Mouse (Mus musculus): Measurements from ENCODE around the gene Ntmt1. TPM values are rescaled to one million over a fixed set of nuclear protein-coding genes. Genes with fewer than 3 reads are reported as not detected.

The Ntmt1 gene
- polyA plus RNA-seq, 1 experiment from 2014 or later: 107 TPM

DNA sequence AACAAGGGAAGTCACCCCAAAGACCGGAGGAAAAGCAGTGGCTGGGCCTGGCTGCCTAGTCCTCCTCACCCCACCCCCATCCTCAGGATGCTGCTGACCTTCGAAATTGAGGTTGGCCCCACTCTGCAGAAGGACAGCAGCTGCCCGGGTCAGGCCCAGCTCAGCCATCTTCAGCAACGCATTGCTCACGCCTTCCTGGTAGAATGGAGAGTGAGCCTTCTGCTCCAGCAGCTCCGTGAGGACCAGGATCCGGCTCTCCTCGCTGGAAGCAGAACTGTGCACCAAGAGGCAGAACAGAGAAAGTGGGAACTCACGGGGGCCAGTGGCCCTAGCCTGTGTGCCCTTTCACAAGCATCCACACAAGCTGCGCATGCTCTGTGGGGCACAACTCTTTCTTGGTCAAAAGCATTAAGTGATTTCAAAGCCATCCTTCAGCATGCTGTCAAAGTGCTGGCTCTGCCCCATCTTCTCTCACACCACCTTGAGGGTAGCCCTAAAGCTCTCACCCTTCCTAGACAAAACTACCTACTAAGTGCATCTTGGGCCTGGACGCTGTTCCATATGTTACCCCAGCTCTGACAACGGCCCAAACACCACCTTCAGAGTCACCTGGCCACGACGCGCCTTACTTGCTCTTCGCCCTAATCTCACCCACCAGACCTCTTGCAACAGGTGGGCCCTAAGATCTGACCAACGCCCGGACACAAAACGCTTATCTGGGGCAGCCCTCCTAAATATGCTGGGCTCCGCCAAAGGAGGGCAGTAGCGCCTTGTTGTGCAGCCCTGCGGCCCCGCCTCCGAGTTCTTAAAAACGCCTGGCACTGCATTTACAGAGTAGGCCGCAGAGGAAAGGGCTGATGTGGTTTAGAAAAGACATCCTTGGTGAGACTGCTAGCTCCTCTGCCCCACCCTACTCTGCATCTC is 19.5 kb downstream of the Ntmt1 start:
- no peaks in the 10 kb centered on the region for H3K27me3 ChIP-seq (ENCODE audit: control insufficient read depth, insufficient read depth, low read length)

DNA sequence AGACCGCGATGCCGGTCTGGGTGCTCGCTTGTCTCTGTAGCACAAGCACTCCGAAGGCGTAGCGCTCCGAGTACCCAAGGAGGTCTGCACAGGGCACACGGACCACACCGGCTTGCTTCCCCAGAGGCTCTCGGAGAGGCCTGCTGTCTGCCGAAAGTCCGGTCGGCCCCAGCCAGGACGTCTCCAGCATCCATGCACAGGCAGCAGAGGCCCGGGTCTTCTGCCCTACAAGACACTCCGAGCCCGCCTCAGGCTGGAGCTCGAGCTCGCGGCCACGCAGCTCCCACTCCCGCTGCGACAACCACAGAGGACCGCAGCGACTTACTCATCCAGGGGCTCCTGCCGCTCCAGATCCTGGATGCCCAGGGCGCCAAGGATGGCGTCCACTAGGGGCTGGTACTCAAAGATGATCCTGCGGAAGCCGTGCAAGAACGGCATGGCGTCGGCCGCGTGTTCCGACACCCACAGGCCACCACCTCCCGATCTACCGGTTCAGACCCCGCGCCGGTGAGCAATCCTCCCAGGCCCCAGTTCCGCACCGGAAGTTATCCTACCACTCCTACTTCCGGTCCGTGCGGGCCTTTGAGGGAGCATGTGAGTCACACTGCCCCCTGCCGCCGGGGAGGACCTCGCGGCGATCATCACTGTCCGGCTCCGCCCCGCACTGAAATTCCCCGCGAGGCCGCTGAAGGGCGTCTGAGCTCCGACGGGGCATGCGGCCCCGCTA is 20.3 kb downstream of the Ntmt1 start:
- Histone ChIP-seq H3K4me2 (peak overlapping the region; percentile 97), H3K27ac (ENCODE audit: low read depth, low read length) (peak overlapping the region; percentile 27), H3K9ac (ENCODE audit: low read length) (peak overlapping the region; percentile 91), H3K4me3 (ENCODE audit: low read depth, low read length) (peak overlapping the region; percentile 98), H3K9me3 (ENCODE audit: control insufficient read depth, low read length) (no peaks in the 10 kb centered on the region), H3K27me3 (ENCODE audit: control insufficient read depth, insufficient read depth, low read length) (no peaks in the 10 kb centered on the region), H3K36me3 (ENCODE audit: control insufficient read depth, insufficient read depth, low read length) (peaks cover 20% of the 10 kb centered on the region), H3K4me1 (ENCODE audit: control insufficient read depth, insufficient read depth, low read length) (peaks cover 9% of the 10 kb centered on the region)
- ATAC-seq (ENCODE audit: low FRiP score) (peak; percentile 90), DNase-seq (ENCODE audit: low spot score, missing footprints) (peak; percentile 100)
- under 1% methylated on average over 63 of the region's 63 CpGs for WGBS

More for the DNA sequence above, 19.5 kb downstream of the Ntmt1 start:
- H3K4me1 ChIP-seq (ENCODE audit: control insufficient read depth, insufficient read depth, low read length): peaks cover 9% of the 10 kb centered on the region
- peak overlapping the region; percentile 27 for H3K27ac ChIP-seq (ENCODE audit: low read depth, low read length)
- H3K9ac ChIP-seq (ENCODE audit: low read length): peak overlapping the region; percentile 91
- peak overlapping the region; percentile 98 for H3K4me3 ChIP-seq (ENCODE audit: low read depth, low read length)
- H3K36me3 ChIP-seq (ENCODE audit: control insufficient read depth, insufficient read depth, low read length): peaks cover 26% of the 10 kb centered on the region
- 36% methylated on average over 26 of the region's 26 CpGs for WGBS
- DNase-seq (ENCODE audit: low spot score, missing footprints) (no peak), ATAC-seq (ENCODE audit: low FRiP score) (no peak)
- H3K9me3 ChIP-seq (ENCODE audit: control insufficient read depth, low read length): no peaks in the 10 kb centered on the region
- peak overlapping the region; percentile 97 for H3K4me2 ChIP-seq

DNA sequence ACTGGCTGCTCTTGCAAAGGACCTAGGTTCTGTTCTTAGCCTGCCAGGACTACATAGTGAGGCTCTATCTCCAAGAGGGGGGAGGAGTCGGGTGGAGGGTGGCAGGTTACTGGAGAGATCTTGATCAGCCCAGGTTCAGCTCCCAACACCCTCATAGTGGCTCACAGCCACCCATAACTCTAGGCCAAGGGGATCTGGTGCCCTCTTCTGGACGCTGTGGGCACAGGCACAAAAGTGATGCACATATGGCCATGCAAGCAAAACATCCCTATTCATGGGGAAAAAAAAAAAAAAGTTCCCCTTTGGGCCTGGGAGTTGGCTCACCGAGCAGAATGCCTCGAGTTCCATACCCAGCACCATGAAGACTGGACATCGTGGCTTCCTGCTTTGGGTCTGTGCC is 21.7 kb downstream of the Ntmt1 start:
- Histone ChIP-seq H3K4me3 (ENCODE audit: low read depth, low read length) (no peak overlapping the region), H3K4me2 (no peak overlapping the region), H3K36me3 (ENCODE audit: control insufficient read depth, insufficient read depth, low read length) (peaks cover 8% of the 10 kb centered on the region), H3K4me1 (ENCODE audit: control insufficient read depth, insufficient read depth, low read length) (peaks cover 9% of the 10 kb centered on the region), H3K27me3 (ENCODE audit: control insufficient read depth, insufficient read depth, low read length) (no peaks in the 10 kb centered on the region), H3K9me3 (ENCODE audit: control insufficient read depth, low read length) (no peaks in the 10 kb centered on the region), H3K27ac (ENCODE audit: low read depth, low read length) (no peak overlapping the region), H3K9ac (ENCODE audit: low read length) (no peak overlapping the region)
- 36% methylated on average over 5 of the region's 5 CpGs for WGBS
- ATAC-seq (ENCODE audit: low FRiP score) (no peak), DNase-seq (ENCODE audit: low spot score, missing footprints) (peak; percentile 90)

DNA sequence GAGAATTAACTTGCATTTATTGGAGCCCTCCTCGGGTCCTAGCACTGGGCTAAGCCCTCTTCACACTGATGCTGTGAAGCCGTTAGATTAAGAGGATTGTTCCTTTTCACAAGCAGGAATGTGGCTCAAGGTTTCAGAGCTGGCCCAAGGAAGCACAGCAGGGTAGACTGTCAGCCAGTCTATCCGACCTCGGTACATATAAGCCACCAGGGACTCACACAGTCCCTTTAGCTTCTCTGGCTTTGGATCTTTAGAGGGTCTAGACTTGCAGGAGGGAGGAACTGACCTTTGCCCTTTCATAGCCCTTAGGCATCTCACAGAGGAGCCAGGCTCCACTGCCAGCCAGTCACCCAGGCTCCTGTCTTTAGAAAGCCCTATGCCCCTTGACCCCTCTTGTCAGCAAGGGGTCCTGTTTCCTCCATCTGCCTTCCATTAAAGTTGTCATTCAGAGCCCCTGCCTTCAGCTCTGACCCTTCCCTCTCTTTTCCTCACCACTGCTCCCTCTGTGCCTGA is 22.7 kb downstream of the Ntmt1 start, which contains the start of gene Asb6:
Gene Asb6 (minus strand): TSS at position 51 of the 513 bp plus-strand sequence.
- ATAC-seq (ENCODE audit: low FRiP score): no peak
- WGBS: 5% methylated on average over 4 of the region's 4 CpGs
- H3K27ac ChIP-seq (ENCODE audit: low read depth, low read length): no peak within 1 kb of the TSS

DNA sequence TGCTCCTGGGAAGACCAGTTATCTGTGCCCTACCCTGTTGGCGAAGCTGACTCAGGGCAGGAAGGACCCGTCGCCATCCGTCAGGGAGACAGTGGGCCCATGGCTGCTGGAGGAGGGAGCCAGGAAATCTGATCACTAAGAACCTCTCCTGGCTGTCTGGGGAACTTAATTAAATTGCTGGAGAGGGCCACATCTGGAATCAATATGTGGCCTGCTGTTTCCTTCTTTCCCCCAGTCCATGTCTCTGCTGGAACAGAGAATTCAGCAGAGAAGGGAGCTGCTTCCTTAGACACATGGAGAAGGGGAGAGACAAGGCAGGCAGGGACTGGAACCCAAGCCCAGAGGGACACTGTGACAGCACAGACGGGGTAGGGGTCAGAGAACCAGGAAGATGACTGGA is 26.0 kb downstream of the Ntmt1 start:
- Histone ChIP-seq H3K4me2 (no peak overlapping the region), H3K36me3 (ENCODE audit: control insufficient read depth, insufficient read depth, low read length) (no peaks in the 10 kb centered on the region), H3K9me3 (ENCODE audit: control insufficient read depth, low read length) (no peaks in the 10 kb centered on the region), H3K27me3 (ENCODE audit: control insufficient read depth, insufficient read depth, low read length) (no peaks in the 10 kb centered on the region), H3K4me3 (ENCODE audit: low read depth, low read length) (no peak overlapping the region), H3K27ac (ENCODE audit: low read depth, low read length) (no peak overlapping the region), H3K9ac (ENCODE audit: low read length) (no peak overlapping the region), H3K4me1 (ENCODE audit: control insufficient read depth, insufficient read depth, low read length) (no peaks in the 10 kb centered on the region)
- WGBS: 73% methylated on average over 5 of the region's 5 CpGs
- no peak for ATAC-seq (ENCODE audit: low FRiP score)
- no peak for DNase-seq (ENCODE audit: low spot score, missing footprints)

More for the DNA sequence above, 22.7 kb downstream of the Ntmt1 start, which contains the start of gene Asb6:
- Histone ChIP-seq H3K4me2 (no peak within 1 kb of the TSS), H3K4me3 (ENCODE audit: low read depth, low read length) (no peak within 1 kb of the TSS), H3K9me3 (ENCODE audit: control insufficient read depth, low read length) (no peaks in the 10 kb centered on the region), H3K9ac (ENCODE audit: low read length) (no peak within 1 kb of the TSS), H3K36me3 (ENCODE audit: control insufficient read depth, insufficient read depth, low read length) (peaks cover 2% of the 10 kb centered on the region; the same call in 1 of the 2 replicates), H3K4me1 (ENCODE audit: control insufficient read depth, insufficient read depth, low read length) (peaks cover 9% of the 10 kb centered on the region), H3K27me3 (ENCODE audit: control insufficient read depth, insufficient read depth, low read length) (no peaks in the 10 kb centered on the region)
- no peak for DNase-seq (ENCODE audit: low spot score, missing footprints)

DNA sequence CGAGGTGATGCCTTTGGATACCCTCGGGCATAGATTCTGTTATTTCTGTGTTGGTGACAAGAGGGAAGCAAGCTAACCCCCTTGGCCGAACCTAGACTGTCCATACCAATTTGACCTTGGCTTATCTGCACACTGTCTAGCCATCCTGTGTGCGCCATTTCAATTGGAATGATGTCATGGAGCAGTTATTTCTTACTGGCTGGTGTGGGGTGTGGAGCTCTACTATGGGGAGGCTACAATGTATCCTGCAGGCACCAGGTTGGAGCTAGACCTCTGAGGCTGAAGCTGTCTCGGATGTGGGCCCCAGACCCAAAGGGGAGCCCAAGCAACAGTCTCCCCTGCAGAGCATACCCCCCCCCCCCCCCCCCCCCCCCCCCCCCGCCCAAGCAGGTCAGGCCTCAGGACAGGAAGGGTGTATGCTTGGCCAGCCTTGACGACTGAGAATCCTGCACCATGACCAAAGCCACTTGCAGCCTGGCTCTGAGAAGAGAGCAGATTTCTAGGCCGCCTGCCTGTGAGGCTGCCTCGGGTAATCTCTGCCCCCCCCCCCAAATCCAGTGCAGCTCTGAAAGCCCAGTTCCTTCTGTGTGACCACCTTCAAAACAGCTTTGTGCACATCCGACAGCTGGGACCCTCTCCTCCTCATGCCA is 26.9 kb downstream of the Ntmt1 start, which contains the start of gene Prrx2:
Gene Prrx2 (plus strand): TSS at position 600 of the 650 bp plus-strand sequence.
- no peak within 1 kb of the TSS for H3K4me3 ChIP-seq (ENCODE audit: low read depth, low read length)
- no peak within 1 kb of the TSS for H3K9ac ChIP-seq (ENCODE audit: low read length)
- DNase-seq (ENCODE audit: low spot score, missing footprints) (no peak), ATAC-seq (ENCODE audit: low FRiP score) (no peak)
- H3K36me3 ChIP-seq (ENCODE audit: control insufficient read depth, insufficient read depth, low read length): no peaks in the 10 kb centered on the region
- H3K27me3 ChIP-seq (ENCODE audit: control insufficient read depth, insufficient read depth, low read length): no peaks in the 10 kb centered on the region
- no peak within 1 kb of the TSS for H3K4me2 ChIP-seq
- H3K9me3 ChIP-seq (ENCODE audit: control insufficient read depth, low read length): no peaks in the 10 kb centered on the region
- H3K4me1 ChIP-seq (ENCODE audit: control insufficient read depth, insufficient read depth, low read length): no peaks in the 10 kb centered on the region
- WGBS: 75% methylated on average over 8 of the region's 10 CpGs
- H3K27ac ChIP-seq (ENCODE audit: low read depth, low read length): no peak within 1 kb of the TSS

DNA sequence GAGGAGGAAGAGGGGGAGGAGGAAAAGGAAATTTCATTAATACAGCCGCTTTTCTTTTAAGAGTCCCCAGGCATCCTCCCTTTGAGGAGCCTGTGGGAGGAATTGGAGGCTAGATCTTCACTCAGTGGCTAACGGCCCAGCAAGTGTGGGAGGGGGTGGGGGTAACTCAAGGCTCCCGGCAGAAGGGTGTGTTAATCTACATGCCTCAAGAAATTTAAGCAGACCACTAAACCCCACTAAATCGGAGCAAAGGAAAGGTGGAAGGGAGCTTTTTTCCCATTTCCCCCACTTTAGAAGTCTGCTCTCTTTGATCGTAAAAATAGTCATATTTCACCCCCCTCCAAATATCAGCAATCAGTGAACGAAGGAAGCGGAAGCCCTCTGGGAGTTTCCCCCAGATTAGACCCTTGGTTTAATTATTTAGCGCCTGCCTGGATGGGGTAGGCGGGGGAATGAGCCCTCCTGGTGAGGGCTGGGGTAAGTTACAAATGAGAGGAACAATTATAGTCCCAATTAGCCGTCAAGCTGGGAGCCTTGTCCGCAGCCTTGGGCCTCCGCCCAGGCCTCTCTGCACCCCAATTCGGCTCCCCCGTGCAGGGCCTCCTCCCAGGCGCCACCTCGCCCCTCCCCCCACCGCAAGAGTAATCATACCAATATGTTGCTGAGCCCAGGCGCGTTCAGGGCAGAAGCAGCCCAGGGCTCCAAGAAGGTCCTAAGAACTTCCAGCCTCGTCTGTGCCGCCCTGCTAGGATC is 28.8 kb downstream of the Ntmt1 start:
- ATAC-seq (ENCODE audit: low FRiP score) (no peak), DNase-seq (ENCODE audit: low spot score, missing footprints) (no peak)
- WGBS: 16% methylated on average over 21 of the region's 21 CpGs
- Histone ChIP-seq H3K4me1 (ENCODE audit: control insufficient read depth, insufficient read depth, low read length) (no peaks in the 10 kb centered on the region), H3K9ac (ENCODE audit: low read length) (no peak overlapping the region), H3K27ac (ENCODE audit: low read depth, low read length) (no peak overlapping the region), H3K4me3 (ENCODE audit: low read depth, low read length) (no peak overlapping the region), H3K9me3 (ENCODE audit: control insufficient read depth, low read length) (no peaks in the 10 kb centered on the region), H3K36me3 (ENCODE audit: control insufficient read depth, insufficient read depth, low read length) (no peaks in the 10 kb centered on the region), H3K4me2 (no peak overlapping the region), H3K27me3 (ENCODE audit: control insufficient read depth, insufficient read depth, low read length) (no peaks in the 10 kb centered on the region)

DNA sequence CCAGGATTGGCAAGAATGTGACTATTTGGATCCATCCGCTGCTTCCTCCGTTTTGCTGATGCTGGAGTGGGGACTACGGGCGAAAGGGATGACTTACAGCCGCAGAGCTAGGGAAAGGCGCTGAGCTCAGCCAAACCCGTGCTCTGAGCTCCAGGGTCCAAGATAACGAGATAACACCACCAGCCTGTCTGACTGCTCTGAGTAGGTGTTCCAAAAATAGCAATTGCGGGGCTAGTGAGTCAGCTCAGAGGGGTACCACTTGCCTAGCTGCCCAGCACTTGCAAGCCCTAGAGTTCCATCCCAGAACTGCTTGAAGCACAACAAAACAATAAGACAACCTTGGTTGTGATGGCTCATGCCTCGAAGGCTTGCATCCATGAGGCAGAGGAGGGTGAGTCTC is 35.0 kb downstream of the Ntmt1 start:
- Histone ChIP-seq H3K27me3 (ENCODE audit: control insufficient read depth, insufficient read depth, low read length) (peaks cover 16% of the 10 kb centered on the region), H3K36me3 (ENCODE audit: control insufficient read depth, insufficient read depth, low read length) (no peaks in the 10 kb centered on the region), H3K4me3 (ENCODE audit: low read depth, low read length) (no peak overlapping the region), H3K4me1 (ENCODE audit: control insufficient read depth, insufficient read depth, low read length) (0 out of 2 replicates have a peak, but pooled peaks cover 2% of the 10 kb centered on the region), H3K27ac (ENCODE audit: low read depth, low read length) (no peak overlapping the region), H3K9me3 (ENCODE audit: control insufficient read depth, low read length) (no peaks in the 10 kb centered on the region), H3K4me2 (no peak overlapping the region), H3K9ac (ENCODE audit: low read length) (no peak overlapping the region)
- DNase-seq (ENCODE audit: low spot score, missing footprints): no peak
- WGBS: 64% methylated on average over 10 of the region's 10 CpGs
- no peak for ATAC-seq (ENCODE audit: low FRiP score)
